Mouse (Mus musculus) ES-E14 (cell line): Measurements from ENCODE around the gene Hoxd9. TPM values are rescaled to one million over a fixed set of nuclear protein-coding genes. Genes with fewer than 3 reads are reported as not detected.
A peak's percentile ranks its signal among the peaks of the same experiment; 100 is the strongest.

Experiments
- DNase-seq: peaks from one replicate; pipeline ENCODE4 v3.0.0-alpha.2; 2013; ENCODE audit warnings: low read depth, low spot score
- H3K27ac ChIP-seq: 2 replicates; pipeline ENCODE4 v1.5.1; 2012; ENCODE audit warnings: low read depth, mild to moderate bottlenecking, low read length, moderate library complexity, mixed read lengths; ENCODE audit not compliant: poor library complexity, insufficient read depth, severe bottlenecking
- H3K36me3 ChIP-seq: 2 replicates; pipeline ENCODE4 v1.6.1; 2012; ENCODE audit warnings: mild to moderate bottlenecking, low read length, moderate library complexity, mixed read lengths; ENCODE audit not compliant: control insufficient read depth, poor library complexity, insufficient read depth, severe bottlenecking
- H3K4me1 ChIP-seq, 2 experiments: fragments of 150-350 bp in 1 of 2; sonication (generic) in 1 of 2; 2 replicates each; pipeline ENCODE4 v1.6.1; 2012; ENCODE audit warnings: low read length in 2 of 2, mild to moderate bottlenecking in 1 of 2, mixed read lengths in 1 of 2; ENCODE audit not compliant: control insufficient read depth in 2 of 2, insufficient read depth in 2 of 2, poor library complexity in 1 of 2
- H3K4me3 ChIP-seq, 2 experiments: fragments of 150-350 bp in 1 of 2; sonication (generic) in 1 of 2; 2 replicates each; pipeline ENCODE4 v1.5.1; 2012; ENCODE audit warnings: low read length in 2 of 2, low read depth in 1 of 2, mild to moderate bottlenecking in 1 of 2, mixed read lengths in 1 of 2; ENCODE audit not compliant: insufficient read depth in 1 of 2, poor library complexity in 1 of 2, severe bottlenecking in 1 of 2
- H3K9ac ChIP-seq: 2 replicates; pipeline ENCODE4 v1.6.1; 2012; ENCODE audit warnings: low read depth, mild to moderate bottlenecking, low read length, mixed read lengths; ENCODE audit not compliant: poor library complexity, insufficient read depth, severe bottlenecking
- H3K9me3 ChIP-seq: fragments of 150-350 bp; sonication (generic); 2 replicates; pipeline ENCODE4 v1.6.1; 2012; ENCODE audit warnings: low read depth, mild to moderate bottlenecking, low read length; ENCODE audit not compliant: control insufficient read depth, insufficient read depth
- CHD2 ChIP-seq: IDR thresholded peaks from 2 replicates; pipeline ENCODE4 v1.6.1; 2014; ENCODE audit warnings: mild to moderate bottlenecking, low read depth, low read length, inconsistent platforms
- HCFC1 ChIP-seq: IDR thresholded peaks from 2 replicates; pipeline ENCODE4 v1.6.1; 2012; ENCODE audit warnings: low read length, inconsistent platforms, borderline replicate concordance; ENCODE audit not compliant: insufficient read depth
- MAFK ChIP-seq: IDR thresholded peaks from 2 replicates; pipeline ENCODE4 v1.6.1; 2014; ENCODE audit warnings: mild to moderate bottlenecking, low read depth, low read length, inconsistent platforms; ENCODE audit not compliant: insufficient read depth
- ZC3H11A ChIP-seq: IDR thresholded peaks from 2 replicates; pipeline ENCODE4 v1.6.1; 2012; ENCODE audit warnings: low read depth, mild to moderate bottlenecking, inconsistent platforms, low read length, borderline replicate concordance
- ZNF384 ChIP-seq: IDR thresholded peaks from 2 replicates; pipeline ENCODE4 v1.6.1; 2012; ENCODE audit warnings: low read depth, low read length, inconsistent platforms
- in situ Hi-C, 2 experiments: fragments of 600-800 bp; cut with MboI; formaldehyde crosslinking; loops; one replicate each; pipeline ENCODE4 v1.15.1; 2025; ENCODE audit warnings: low sequenced_read_pairs in 2 of 2, inconsistent platforms in 1 of 2; ENCODE audit not compliant: unreplicated experiment in 2 of 2
- total RNA-seq: library from RNA; depleted of rRNA; stranded (reverse); fragments of 300-350 nt; gene quantifications from 2 replicates; pipeline ENCODE4 v1.2.3, GENCODE M21; 2012

The Hoxd9 gene
- total RNA-seq, 1 experiment, result 0.76 TPM

DNA sequence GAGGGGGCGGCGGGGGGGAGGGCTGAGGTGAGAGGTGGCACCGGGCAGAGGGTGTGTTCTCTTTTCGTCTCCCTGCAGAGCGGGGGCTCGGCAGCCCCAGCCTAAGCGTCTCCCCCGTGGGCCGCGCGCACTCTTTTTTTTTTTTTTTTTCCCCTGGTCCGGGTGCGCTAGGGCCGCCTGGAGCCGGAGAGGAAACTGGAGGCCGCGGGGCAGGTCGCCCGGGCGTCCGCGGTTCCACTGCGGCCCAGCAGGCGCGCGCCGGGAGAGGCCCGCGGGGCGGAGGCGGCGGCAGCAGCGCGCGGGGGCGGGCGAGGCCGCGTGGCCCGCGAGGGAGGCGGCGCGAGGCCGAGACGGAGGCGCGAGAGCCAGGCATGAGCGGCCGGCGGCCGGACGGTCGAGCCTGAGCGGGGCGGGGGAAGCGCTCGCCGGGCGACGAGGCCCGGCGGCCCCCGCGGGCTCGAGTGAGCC is 7.5 kb downstream of the Hoxd9 start:
- Histone ChIP-seq H3K9me3 (no peaks in the 10 kb centered on the region), H3K4me1 (peaks cover 0 to 5% of the 10 kb centered on the region in 2 experiments; a peak in 1 of 4 replicates), H3K27ac (no peak overlapping the region), H3K36me3 (no peaks in the 10 kb centered on the region), H3K4me3 (peak overlapping the region; percentile 42 to 79; a peak in 3 of 4 replicates), H3K9ac (peak overlapping the region; percentile 67)
- in situ Hi-C loops, result loop anchor here (5.0 to 25.0 kb wide), 3 partner anchors 437 to 882 kb away; no protein-coding TSS in a partner anchor
- DNase-seq, result no peak
- TF ChIP-seq ZC3H11A (no peak), ZNF384 (0 out of 2 replicates have a peak, but pooled peaks have one; percentile 24)

DNA sequence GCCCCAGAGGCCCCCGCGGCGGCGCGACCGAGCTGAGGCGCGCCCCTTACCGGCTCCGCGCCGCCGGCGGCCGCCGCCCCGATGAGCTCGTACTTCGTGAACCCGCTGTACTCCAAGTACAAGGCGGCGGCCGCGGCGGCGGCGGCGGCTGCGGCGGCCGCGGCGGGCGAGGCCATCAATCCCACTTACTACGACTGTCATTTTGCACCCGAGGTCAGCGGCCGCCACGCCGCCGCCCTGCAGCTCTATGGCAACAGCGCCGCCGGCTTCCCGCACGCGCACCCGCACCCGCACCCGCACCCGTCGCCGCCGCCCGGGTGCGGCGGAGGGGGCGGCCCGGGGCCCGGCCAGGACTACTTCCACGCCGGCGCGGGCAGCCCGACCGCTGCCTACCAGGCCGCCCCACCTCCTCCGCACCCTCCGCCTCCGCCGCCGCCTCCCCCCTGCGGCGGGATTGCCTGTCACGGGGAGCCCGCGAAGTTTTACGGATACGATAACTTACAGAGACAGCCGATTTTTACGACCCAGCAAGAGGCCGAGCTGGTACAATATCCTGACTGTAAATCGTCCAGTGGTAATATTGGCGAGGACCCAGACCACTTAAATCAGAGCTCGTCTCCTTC is 8.1 kb downstream of the Hoxd9 start:
- TF ChIP-seq ZNF384, result no peak
- TF ChIP-seq ZC3H11A, result no peak
- TF ChIP-seq HCFC1, result no peak
- no peak for TF ChIP-seq MAFK
- TF ChIP-seq CHD2, result no peak
- in situ Hi-C loops, result loop anchor here (25.0 kb wide), 2 partner anchors 607 to 882 kb away; no protein-coding TSS in a partner anchor
- peaks cover 0 to 5% of the 10 kb centered on the region in 2 experiments; a peak in 1 of 4 replicates for H3K4me1 ChIP-seq
- no peaks in the 10 kb centered on the region for H3K9me3 ChIP-seq
- no peak for DNase-seq
- no peaks in the 10 kb centered on the region for H3K36me3 ChIP-seq
- H3K4me3 ChIP-seq, result peak overlapping the region; percentile 18 to 79
- H3K27ac ChIP-seq, result no peak overlapping the region
- H3K9ac ChIP-seq, result peak overlapping the region; percentile 67

DNA sequence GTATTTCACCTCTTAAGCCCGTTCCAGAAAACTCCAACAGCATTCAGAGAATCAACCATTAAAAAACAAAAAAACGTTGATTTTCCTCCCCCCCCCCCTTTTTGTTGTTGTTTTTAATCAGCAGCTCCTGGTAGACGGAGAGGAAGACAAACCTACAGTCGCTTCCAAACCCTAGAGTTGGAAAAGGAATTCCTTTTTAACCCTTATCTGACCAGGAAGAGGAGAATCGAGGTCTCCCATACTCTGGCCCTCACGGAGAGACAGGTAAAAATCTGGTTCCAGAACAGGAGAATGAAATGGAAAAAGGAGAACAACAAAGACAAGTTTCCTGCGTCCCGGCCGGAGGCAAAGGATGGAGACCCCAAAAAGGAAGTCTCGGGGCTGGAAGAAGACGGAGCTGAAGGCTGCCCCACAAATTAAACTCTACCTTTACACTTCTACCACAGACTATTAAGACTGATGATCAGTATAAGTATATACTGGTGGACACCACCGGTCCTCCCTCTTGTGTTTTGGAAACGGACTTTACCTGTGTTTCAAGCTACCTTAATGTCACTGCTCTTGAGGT is 8.9 kb downstream of the Hoxd9 start:
- Histone ChIP-seq H3K9me3 (no peaks in the 10 kb centered on the region), H3K4me1 (peaks cover 0 to 5% of the 10 kb centered on the region in 2 experiments; a peak in 1 of 4 replicates), H3K4me3 (no peak overlapping the region), H3K9ac (no peak overlapping the region), H3K27ac (no peak overlapping the region), H3K36me3 (no peaks in the 10 kb centered on the region)
- DNase-seq, result no peak
- in situ Hi-C loops, result loop anchor here (25.0 kb wide), 2 partner anchors 606 to 881 kb away; no protein-coding TSS in a partner anchor
- TF ChIP-seq HCFC1 (no peak), ZC3H11A (no peak), MAFK (no peak), ZNF384 (no peak), CHD2 (no peak)

DNA sequence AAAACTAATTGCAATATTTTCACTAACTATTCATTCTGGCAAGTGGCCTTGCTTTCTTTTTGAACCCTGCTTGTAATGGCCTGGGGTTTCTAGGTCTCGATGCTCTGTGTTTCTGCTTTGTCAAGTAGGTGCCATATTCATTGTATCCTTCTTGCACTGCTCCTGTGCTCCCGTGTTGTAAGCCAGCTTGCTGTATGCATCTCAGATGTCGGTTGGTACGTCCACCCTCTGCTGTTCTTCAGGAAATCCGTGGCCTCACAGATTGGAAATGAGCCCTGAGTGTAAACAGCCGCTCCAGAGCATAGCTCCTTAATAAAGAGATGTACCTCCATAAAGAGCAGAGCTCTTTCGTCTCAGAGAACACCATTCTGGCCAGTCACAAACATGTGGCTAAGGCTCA is 10.1 kb downstream of the Hoxd9 start:
- Histone ChIP-seq H3K36me3 (no peaks in the 10 kb centered on the region), H3K9me3 (no peaks in the 10 kb centered on the region), H3K27ac (no peak overlapping the region), H3K9ac (no peak overlapping the region), H3K4me1 (peaks cover 0 to 7% of the 10 kb centered on the region in 2 experiments; a peak in 1 of 4 replicates), H3K4me3 (no peak overlapping the region)
- DNase-seq, result no peak
- TF ChIP-seq CHD2, result no peak
- TF ChIP-seq HCFC1, result no peak
- TF ChIP-seq MAFK, result no peak
- no peak for TF ChIP-seq ZNF384
- no peak for TF ChIP-seq ZC3H11A
- in situ Hi-C loops, result loop anchor here (25.0 kb wide), 2 partner anchors 605 to 880 kb away; no protein-coding TSS in a partner anchor
